Mouse (Mus musculus): ENCODE results near the gene Wdr82.

GRCm38 (mm10) chr9:106197081-106197713, 26.5 kb downstream of the Wdr82 start:
- TF ChIP-seq CTCF (IDR thresholded peaks at IDR 0.05; ENCODE audit: borderline replicate concordance, extremely low read depth, insufficient read depth, insufficient read length) (no peak), POLR2A (IDR thresholded peaks at IDR 0.05; ENCODE audit: borderline replicate concordance, extremely low read depth, insufficient read depth, insufficient read length, poor library complexity, severe bottlenecking) (no peak)

Measured in brain, embryonic 14.5 days (tissue).